ENCODE assay signal across 24 mouse cellular contexts in genomic region chr6:88301234-88301633, GRCm38 (mm10).
A peak's percentile ranks its signal among the peaks of the same experiment; 100 is the strongest.
DNase-seq lines count a peak whose midpoint lies in the region; ATAC-seq lines count a peak whose summit lies in the region.
"Had no signal": no experiment of that assay in that cellular context is flagged by ENCODE, and none has a peak within 500 bp of the region (broad histone marks: within the 10 kb centered on the region; RNA-seq: fewer than 3 reads in every experiment).

No protein-coding gene starts in this region.

- H3K36me3 ChIP-seq in heart, embryonic 13.5 days = peaks cover 10% of the 10 kb centered on the region
- H3K36me3 ChIP-seq in heart, embryonic 16.5 days (ENCODE audit: control insufficient read depth, insufficient read depth) = no peaks in the 10 kb centered on the region
- H3K36me3 ChIP-seq: intestine, embryonic 15.5 days had no signal

- H3K4me3 ChIP-seq in heart, embryonic 13.5 days = no peak overlapping the region
- no peak overlapping the region for H3K4me3 ChIP-seq in heart, embryonic 16.5 days (ENCODE audit: low read length)
- H3K4me3 ChIP-seq: forebrain, embryonic 10.5 days; forebrain, embryonic 13.5 days; hindbrain, embryonic 10.5 days; hindbrain, embryonic 13.5 days; intestine, embryonic 15.5 days had no signal

- H3K27ac ChIP-seq in heart, embryonic 13.5 days (replicated peaks) = 0 out of 2 replicates have a peak overlapping the region, but pooled peaks have one; percentile 8
- H3K27ac ChIP-seq in heart, embryonic 16.5 days (ENCODE audit: low read length) = no peak overlapping the region
- H3K27ac ChIP-seq: forebrain, embryonic 10.5 days; forebrain, embryonic 13.5 days; hindbrain, embryonic 10.5 days; hindbrain, embryonic 13.5 days; intestine, embryonic 15.5 days had no signal

- 18% methylated on average over 7 of the region's 7 CpGs for WGBS in heart, embryonic 13.5 days
- 28% methylated on average over 7 of the region's 7 CpGs for WGBS in heart, embryonic 16.5 days

- H3K4me1 ChIP-seq in heart, embryonic 13.5 days = peaks cover 14% of the 10 kb centered on the region
- H3K4me1 ChIP-seq in heart, embryonic 16.5 days (ENCODE audit: control insufficient read depth, insufficient read depth, low read length) = peaks cover 14% of the 10 kb centered on the region
- H3K4me1 ChIP-seq: forebrain, embryonic 13.5 days; hindbrain, embryonic 13.5 days; intestine, embryonic 15.5 days had no signal

- H3K27me3 ChIP-seq in heart, embryonic 13.5 days (replicated peaks) = no peaks in the 10 kb centered on the region; the same call in 1 of the 2 replicates
- H3K27me3 ChIP-seq in heart, embryonic 16.5 days (ENCODE audit: control insufficient read depth, insufficient read depth, low read length) = no peaks in the 10 kb centered on the region
- H3K27me3 ChIP-seq: forebrain, embryonic 13.5 days; hindbrain, embryonic 13.5 days; intestine, embryonic 15.5 days had no signal

- no peak for DNase-seq in heart, adult 11 months
- DNase-seq in heart, postnatal 4 days = no peak
- DNase-seq in R1 (ENCODE audit: low read depth, low spot score) (peak; percentile 14), ZHBTc4 (ENCODE audit: low read depth, low spot score) (peak; percentile 21)
- DNase-seq: adrenal gland, postnatal 10 days; adrenal gland, postnatal 36 days; cerebellum, adult 18-20 months; cerebellum, adult 9-10 months; cerebellum, postnatal 14 days; gastrocnemius, postnatal 10 days; gastrocnemius, postnatal 36 days; heart, postnatal 14 days; kidney, adult 11 months; kidney, adult 8-10 months had no signal

- no peaks in the 10 kb centered on the region for H3K9me3 ChIP-seq in heart, embryonic 13.5 days
- no peaks in the 10 kb centered on the region for H3K9me3 ChIP-seq in heart, embryonic 16.5 days (replicated peaks; ENCODE audit: control insufficient read depth, low read length)
- H3K9me3 ChIP-seq: forebrain, embryonic 10.5 days; forebrain, embryonic 13.5 days; hindbrain, embryonic 10.5 days; hindbrain, embryonic 13.5 days; intestine, embryonic 15.5 days had no signal

- no peak for ATAC-seq in heart, embryonic 13.5 days (ENCODE audit: extremely low read depth, insufficient number of reproducible peaks, low FRiP score, low TSS enrichment)
- peak; percentile 52 for ATAC-seq in heart, embryonic 16.5 days (replicated peaks; ENCODE audit: extremely low read depth, insufficient read depth, low FRiP score)
- ATAC-seq: CD4-positive, CD25-positive, alpha-beta regulatory T cell, adult 4 months; forebrain, embryonic 13.5 days; forebrain, embryonic 16.5 days; hindbrain, embryonic 16.5 days; intestine, embryonic 15.5 days had no signal

- H3K9ac ChIP-seq in heart, embryonic 13.5 days = no peak overlapping the region
- peak overlapping the region; percentile 16; the same call in 1 of the 2 replicates for H3K9ac ChIP-seq in heart, embryonic 16.5 days (ENCODE audit: low read length)
- H3K9ac ChIP-seq: forebrain, embryonic 13.5 days; hindbrain, embryonic 13.5 days; intestine, embryonic 15.5 days had no signal

- H3K4me2 ChIP-seq in heart, embryonic 13.5 days = peak overlapping the region; percentile 34
- H3K4me2 ChIP-seq in heart, embryonic 16.5 days (ENCODE audit: low read depth, low read length) = no peak overlapping the region
- H3K4me2 ChIP-seq: forebrain, embryonic 13.5 days; hindbrain, embryonic 13.5 days; intestine, embryonic 15.5 days had no signal

Comparison
In these comparisons a context has a peak if more than half of its experiments do, and no peak if none do; other contexts are left out.
1. DNase-seq: peak in R1 (single experiment) and ZHBTc4 (single experiment); none in heart, adult 11 months (single experiment) and heart, postnatal 4 days (single experiment).